Mouse (Mus musculus) cerebellum, postnatal 4 days (tissue): ENCODE measurements around the gene Cacna1h.

Source experiments
- DNase-seq, 2 experiments: peaks; one replicate each; pipeline ENCODE4 v3.0.0; 2022; ENCODE audit warnings: low spot score in 2 of 2, mixed read lengths in 1 of 2

The Cacna1h gene

GRCm38 (mm10) chr17:25408302-25408999 is 25.1 kb downstream of the Cacna1h start:
- no peak for DNase-seq

GRCm38 (mm10) chr17:25407352-25407751 is 26.2 kb downstream of the Cacna1h start:
- no peak for DNase-seq

DNA sequence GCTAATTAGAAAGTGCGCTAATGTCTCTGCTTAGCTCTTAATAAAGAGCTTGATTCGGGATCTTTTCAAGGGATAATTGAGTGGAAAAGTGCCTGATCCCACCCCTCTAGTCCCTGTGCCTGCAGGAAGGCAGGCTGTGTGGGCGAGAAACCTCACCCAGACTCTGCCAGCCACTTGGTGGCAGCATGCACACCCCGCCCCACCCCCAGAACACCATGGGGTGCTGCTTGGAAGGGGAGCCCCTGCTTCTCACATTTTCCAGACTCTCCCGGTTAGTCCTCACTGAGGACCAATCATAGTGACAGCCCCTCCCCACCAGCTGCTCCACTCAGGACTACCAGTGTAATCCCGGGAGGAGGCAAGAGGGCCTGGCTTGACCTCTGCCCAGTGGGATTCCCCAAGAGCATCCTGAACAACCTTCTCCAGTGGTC is 27.6 kb downstream of the Cacna1h start:
- DNase-seq = no peak

GRCm38 (mm10) chr17:25405224-25405895 is 28.2 kb downstream of the Cacna1h start:
- DNase-seq = no peak

- DNase-seq = no peak
Observed at GRCm38 (mm10) chr17:25404190-25404589, 29.4 kb downstream of the Cacna1h start.

- DNase-seq = no peak
Observed at GRCm38 (mm10) chr17:25402224-25402623, 31.4 kb downstream of the Cacna1h start.

DNA sequence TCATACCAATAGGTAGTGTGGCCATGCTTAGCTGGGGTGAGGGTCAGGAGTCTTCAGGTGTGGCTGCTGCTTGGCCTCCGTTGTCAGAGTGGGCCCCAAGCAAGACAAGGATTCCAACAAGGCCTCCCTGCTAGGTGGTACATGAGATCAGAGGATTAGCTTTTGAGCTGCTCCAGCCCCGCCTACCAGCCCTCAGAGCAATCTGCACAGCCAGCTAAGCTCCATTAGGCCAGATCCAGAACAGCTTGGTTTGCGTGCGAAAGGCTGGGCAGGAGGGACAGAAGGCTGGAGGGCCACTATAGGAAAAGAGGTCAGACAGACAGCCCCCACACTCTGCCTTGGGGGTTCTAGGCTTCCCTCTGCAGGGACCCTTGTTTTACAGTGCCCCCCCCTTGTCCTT is 32.1 kb downstream of the Cacna1h start:
- no peak for DNase-seq

DNA sequence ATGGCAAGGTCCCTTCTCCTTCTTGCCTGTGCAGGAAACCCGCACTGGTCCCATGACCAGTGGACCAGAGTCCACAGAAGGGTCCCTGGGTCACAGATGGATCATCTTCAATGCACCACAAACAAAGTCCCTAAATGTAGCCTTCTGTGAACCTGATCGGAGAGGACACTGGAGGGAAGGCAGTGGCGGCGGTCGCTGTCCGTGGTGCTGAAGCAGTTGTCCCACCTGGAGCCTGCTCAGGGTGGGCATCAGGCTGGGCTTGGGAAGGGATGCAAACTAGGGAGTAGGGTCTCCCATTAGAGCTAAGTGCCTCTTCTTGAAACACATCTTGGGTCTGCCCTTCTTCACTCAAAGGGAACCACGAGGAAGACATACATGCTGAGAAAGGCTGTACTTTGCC is 33.1 kb downstream of the Cacna1h start:
- no peak for DNase-seq

DNA sequence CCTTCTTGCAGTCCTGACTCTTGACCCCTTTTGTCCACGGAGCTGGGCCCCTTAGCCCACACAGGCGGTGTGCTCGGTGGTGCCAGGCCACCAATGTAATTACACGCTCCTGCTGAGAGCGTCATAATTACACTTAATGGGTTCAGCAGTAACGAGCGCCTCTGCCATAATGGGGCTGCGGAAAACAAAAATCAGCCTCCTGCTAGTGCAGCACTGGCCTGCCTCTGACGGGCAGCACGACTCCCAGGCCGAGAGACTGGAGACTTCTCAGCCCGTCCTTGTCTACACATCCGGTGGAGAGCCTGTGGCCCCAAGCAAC is 35.1 kb downstream of the Cacna1h start:
- no peak for DNase-seq

DNA sequence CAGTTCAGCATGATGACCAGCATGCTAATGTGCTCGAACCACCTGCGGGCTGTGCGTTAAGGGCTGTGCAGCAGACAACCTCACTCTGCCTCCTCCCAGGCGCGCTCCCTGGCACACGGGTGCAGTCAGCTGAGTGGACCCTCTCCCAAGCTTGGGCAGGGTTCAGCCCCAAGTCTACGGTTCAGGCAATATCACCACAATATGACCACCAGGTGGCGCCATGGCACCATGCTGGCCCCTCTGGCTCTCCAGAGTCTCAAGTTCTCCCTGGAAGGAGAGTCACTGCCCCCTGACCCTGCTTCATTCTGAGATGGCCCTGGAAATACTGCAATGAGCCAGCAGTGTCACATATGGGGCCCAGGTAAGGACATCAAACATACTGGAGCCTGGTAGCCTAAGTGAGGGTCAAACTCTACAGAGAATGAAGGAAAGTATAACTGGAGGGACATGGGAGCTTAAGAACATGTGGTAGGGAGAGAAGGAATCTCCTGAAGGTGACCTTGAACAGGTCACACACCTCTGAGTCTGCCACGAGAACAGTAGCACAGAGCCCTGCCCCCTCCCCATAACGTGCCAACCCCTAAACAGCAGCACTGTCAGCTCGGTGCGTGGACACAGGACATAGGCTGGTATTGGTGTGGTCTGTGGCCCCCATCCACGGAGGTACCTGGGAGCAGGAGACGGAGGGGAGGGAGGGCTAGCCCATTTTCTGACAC is 35.6 kb downstream of the Cacna1h start:
- DNase-seq = peak; percentile 82 to 88

DNA sequence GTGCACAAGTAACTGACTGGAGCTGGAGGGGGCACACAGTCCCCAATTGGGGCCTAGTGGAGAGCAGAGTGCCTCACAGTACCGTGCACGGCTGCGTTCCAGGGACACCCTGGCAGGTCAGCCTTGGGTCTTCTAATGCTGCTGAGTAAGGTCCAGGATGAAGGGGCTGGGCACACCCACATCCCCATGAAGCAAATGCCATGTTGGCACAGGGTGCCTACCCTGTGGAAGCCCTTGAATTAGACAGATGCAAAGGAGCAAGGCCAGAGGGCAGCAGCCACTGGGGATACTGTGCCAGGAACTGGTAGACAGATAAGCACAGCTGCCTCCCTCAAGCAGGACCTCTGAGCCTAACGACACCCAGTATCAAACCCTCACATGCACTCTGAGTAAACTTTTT is 39.1 kb downstream of the Cacna1h start:
- DNase-seq = no peak

DNA sequence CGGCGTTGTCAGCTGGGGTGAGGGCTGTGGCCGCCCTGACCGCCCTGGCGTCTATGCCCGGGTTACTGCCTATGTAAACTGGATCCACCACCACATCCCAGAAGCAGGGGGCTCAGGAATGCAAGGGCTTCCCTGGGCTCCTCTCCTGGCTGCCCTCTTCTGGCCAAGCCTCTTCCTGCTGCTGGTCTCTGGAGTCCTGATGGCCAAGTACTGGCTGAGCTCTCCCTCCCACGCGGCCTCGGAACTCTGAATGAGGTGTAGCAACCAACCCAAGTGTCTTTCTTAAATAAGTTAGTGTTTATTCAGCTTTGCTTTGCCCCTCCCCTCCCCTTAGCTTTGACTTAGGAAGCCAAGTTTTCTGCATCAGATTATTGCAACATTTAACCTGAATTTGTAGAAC is 59.6 kb downstream of the Cacna1h start:
- DNase-seq = no peak

- no peak for DNase-seq
Observed at GRCm38 (mm10) chr17:25372491-25372890, 61.1 kb downstream of the Cacna1h start.

GRCm38 (mm10) chr17:25368973-25369372 is 64.6 kb downstream of the Cacna1h start, which contains the start of gene Tpsg1:
Tpsg1 (plus strand) TSS chr17:25369273.
- DNase-seq = no peak

- no peak for DNase-seq
Observed at GRCm38 (mm10) chr17:25366005-25366404, 67.6 kb downstream of the Cacna1h start, which contains the start of gene Tpsb2. Tpsb2 (plus strand) TSS chr17:25366305.

DNA sequence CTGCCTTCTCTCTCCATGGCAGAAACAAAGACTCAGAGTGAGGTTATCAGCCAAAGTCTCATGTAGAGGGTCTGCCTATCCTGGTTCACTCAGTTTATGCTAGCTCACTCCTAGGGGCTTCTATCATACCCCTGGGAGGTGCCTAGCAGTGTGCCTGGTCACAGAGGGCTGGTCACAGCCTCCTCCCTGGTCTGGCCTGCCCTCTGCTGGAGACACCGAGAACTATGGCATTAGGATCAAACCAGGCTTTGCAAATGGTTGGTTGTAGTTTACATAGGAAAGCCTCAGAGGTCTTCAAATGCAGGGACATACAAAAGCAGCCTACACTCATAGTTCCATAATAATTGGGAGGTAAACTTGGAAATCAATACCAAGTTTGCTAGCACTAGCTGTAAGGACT is 69.9 kb downstream of the Cacna1h start:
- peak in 1 of 2 experiments; percentile 23 for DNase-seq

DNA sequence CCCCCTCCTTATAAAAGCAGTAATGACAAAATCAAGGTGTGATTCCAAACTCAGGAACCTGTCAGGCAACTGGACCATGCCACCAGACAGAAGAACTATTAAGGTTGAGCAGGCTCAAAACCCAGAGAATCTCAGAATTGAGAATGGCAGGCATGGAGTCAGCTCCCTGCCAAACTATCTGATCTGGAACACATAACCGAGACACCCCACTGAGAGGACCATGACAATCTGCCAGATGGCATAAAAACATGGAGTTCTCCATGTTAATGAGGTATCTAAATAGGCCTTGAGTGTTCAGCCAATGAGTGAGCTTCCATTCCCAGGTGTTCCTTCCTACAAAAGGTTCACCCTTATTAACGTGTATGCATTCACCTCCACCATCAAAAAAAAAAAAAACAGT is 72.3 kb downstream of the Cacna1h start:
- DNase-seq = no peak

- no peak for DNase-seq
Observed at GRCm38 (mm10) chr17:25345462-25345861, 88.1 kb downstream of the Cacna1h start, which contains the start of gene Tpsab1. Tpsab1 (minus strand) TSS chr17:25345562.

GRCm38 (mm10) chr17:25341490-25341889 is 92.1 kb downstream of the Cacna1h start:
- no peak for DNase-seq

- DNase-seq = no peak
Observed at GRCm38 (mm10) chr17:25340003-25340402, 93.6 kb downstream of the Cacna1h start.

GRCm38 (mm10) chr17:25338218-25338617 is 95.4 kb downstream of the Cacna1h start:
- no peak for DNase-seq

GRCm38 (mm10) chr17:25333943-25334342 is 99.6 kb downstream of the Cacna1h start:
- peak; percentile 60 to 78 for DNase-seq

DNA sequence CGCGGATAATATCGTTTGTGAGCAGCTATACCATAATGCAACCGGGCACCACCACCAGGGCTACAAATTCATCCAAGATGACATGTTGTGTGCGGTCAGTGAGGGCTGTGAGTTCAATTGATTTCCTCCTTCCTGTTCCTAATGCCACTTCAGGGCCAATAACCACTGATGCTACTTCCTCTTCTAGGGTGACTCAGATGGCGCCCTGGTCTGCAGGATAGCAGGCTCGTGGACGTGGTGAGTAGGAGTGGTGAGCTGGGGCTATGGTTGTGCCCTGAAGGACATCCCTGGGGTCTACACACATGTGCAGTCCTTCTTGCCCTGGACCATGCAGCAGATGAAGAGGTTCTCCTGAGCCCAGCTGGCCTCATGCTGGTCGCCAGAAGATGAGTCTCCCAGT is 101.3 kb downstream of the Cacna1h start:
- DNase-seq = no peak
